Mouse (Mus musculus): ENCODE results near the gene Sema6c.

DNA sequence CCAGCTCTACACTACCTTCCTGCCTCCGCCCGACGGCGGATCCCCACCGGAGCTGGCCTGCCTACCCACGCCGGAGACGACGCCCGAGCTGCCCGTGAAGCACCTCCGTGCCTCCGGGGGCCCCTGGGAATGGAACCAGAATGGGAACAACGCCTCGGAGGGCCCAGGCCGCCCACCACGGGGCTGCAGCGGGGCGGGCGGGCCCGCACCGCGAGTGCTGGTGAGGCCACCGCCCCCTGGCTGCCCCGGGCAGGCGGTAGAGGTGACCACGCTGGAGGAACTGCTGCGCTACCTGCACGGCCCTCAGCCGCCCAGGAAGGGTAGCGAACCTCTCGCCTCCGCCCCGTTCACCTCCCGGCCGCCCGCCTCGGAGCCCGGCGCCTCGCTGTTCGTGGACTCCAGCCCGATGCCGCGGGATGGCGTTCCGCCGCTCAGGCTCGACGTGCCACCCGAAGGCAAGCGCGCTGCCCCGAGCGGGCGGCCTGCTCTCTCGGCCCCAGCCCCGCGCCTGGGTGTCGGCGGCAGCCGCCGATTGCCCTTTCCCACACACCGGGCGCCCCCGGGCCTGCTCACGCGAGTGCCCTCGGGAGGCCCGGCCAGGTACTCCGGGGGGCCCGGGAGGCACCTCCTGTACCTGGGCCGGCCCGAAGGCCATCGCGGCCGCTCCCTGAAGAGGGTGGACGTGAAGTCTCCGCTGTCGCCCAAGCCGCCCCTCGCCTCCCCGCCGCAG lies 12.4 kb downstream of the Sema6c start:
- no peak for TF ChIP-seq CTCF (IDR thresholded peaks at IDR 0.05; ENCODE audit: insufficient read depth, low read length)
- TF ChIP-seq POLR2A (IDR thresholded peaks at IDR 0.05; ENCODE audit: borderline replicate concordance, extremely low read depth, low read depth, low read length) = no peak

Measured in lung, adult 2 months (tissue).